Mouse (Mus musculus): Measurements from ENCODE around the gene Sh2b3. TPM values are rescaled to one million over a fixed set of nuclear protein-coding genes. Genes with fewer than 3 reads are reported as not detected.
"Not testable (repeated sequence)": the region's sequence is repeated elsewhere in the genome, so short reads cannot be mapped to it uniquely, and the experiment has no call there.

The Sh2b3 gene
- polyA plus RNA-seq, 1 experiment from 2014 or later: 26.4 TPM

GRCm38 (mm10) chr5:121853368-121854051 is 16.1 kb upstream of the Sh2b3 start:
- Histone ChIP-seq H3K9ac (no peak overlapping the region), H3K4me1 (ENCODE audit: insufficient read depth) (peaks cover 8% of the 10 kb centered on the region), H3K4me3 (ENCODE audit: low read depth, low read length) (no peak overlapping the region), H3K27me3 (ENCODE audit: insufficient read depth, low read length) (no peaks in the 10 kb centered on the region), H3K9me3 (ENCODE audit: low read depth, low read length) (no peaks in the 10 kb centered on the region), H3K36me3 (ENCODE audit: insufficient read depth) (peaks cover 42% of the 10 kb centered on the region), H3K27ac (ENCODE audit: low read depth) (no peak overlapping the region), H3K4me2 (no peak overlapping the region)
- WGBS: 78% methylated on average over 9 of the region's 9 CpGs
- DNase-seq: no peak
- no peak for ATAC-seq (ENCODE audit: insufficient read depth)
- no peak for TF ChIP-seq CTCF (IDR thresholded peaks at IDR 0.05; ENCODE audit: low read depth)

- Histone ChIP-seq H3K4me1 (ENCODE audit: insufficient read depth) (peaks cover 8% of the 10 kb centered on the region), H3K4me2 (peak overlapping the region; percentile 81), H3K27me3 (ENCODE audit: insufficient read depth, low read length) (peaks cover 5% of the 10 kb centered on the region; the same call in 1 of the 2 replicates), H3K9me3 (ENCODE audit: low read depth, low read length) (no peaks in the 10 kb centered on the region), H3K9ac (peak overlapping the region; percentile 80), H3K27ac (ENCODE audit: low read depth) (no peak overlapping the region), H3K4me3 (ENCODE audit: low read depth, low read length) (peak overlapping the region; percentile 82), H3K36me3 (ENCODE audit: insufficient read depth) (peaks cover 37% of the 10 kb centered on the region)
- DNase-seq (no peak), ATAC-seq (ENCODE audit: insufficient read depth) (no peak)
- TF ChIP-seq CTCF (IDR thresholded peaks at IDR 0.05; ENCODE audit: low read depth): no peak
- 27% methylated on average over 20 of the region's 20 CpGs for WGBS
Measured at GRCm38 (mm10) chr5:121849478-121850349, 12.3 kb upstream of the Sh2b3 start.

GRCm38 (mm10) chr5:121848743-121849142 is 11.3 kb upstream of the Sh2b3 start, which contains the start of gene Pheta1:
Gene Pheta1, plus strand, starts transcription at chr5:121848984.
- H3K4me2 ChIP-seq: peak within 1 kb of the TSS; percentile 81
- H3K27ac ChIP-seq (ENCODE audit: low read depth): peak within 1 kb of the TSS; percentile 85
- peak within 1 kb of the TSS; percentile 82 for H3K4me3 ChIP-seq (ENCODE audit: low read depth, low read length)
- H3K27me3 ChIP-seq (ENCODE audit: insufficient read depth, low read length): peaks cover 11% of the 10 kb centered on the region; the same call in 1 of the 2 replicates
- peaks cover 8% of the 10 kb centered on the region for H3K4me1 ChIP-seq (ENCODE audit: insufficient read depth)
- no peak for TF ChIP-seq CTCF (IDR thresholded peaks at IDR 0.05; ENCODE audit: low read depth)
- H3K36me3 ChIP-seq (ENCODE audit: insufficient read depth): peaks cover 28% of the 10 kb centered on the region
- peak within 1 kb of the TSS; percentile 80 for H3K9ac ChIP-seq
- no peaks in the 10 kb centered on the region for H3K9me3 ChIP-seq (ENCODE audit: low read depth, low read length)
- under 1% methylated on average over 36 of the region's 42 CpGs for WGBS
- ATAC-seq (ENCODE audit: insufficient read depth): peak; percentile 94
- DNase-seq: peak; percentile 95

GRCm38 (mm10) chr5:121848035-121848519 is 10.6 kb upstream of the Sh2b3 start:
- Histone ChIP-seq H3K4me3 (ENCODE audit: low read depth, low read length) (peak overlapping the region; percentile 82), H3K4me2 (peak overlapping the region; percentile 81), H3K4me1 (ENCODE audit: insufficient read depth) (peaks cover 8% of the 10 kb centered on the region), H3K27ac (ENCODE audit: low read depth) (peak overlapping the region; percentile 85), H3K36me3 (ENCODE audit: insufficient read depth) (peaks cover 21% of the 10 kb centered on the region), H3K9me3 (ENCODE audit: low read depth, low read length) (no peaks in the 10 kb centered on the region), H3K27me3 (ENCODE audit: insufficient read depth, low read length) (peaks cover 11% of the 10 kb centered on the region; the same call in 1 of the 2 replicates), H3K9ac (peak overlapping the region; percentile 55)
- ATAC-seq (ENCODE audit: insufficient read depth) (peak; percentile 36), DNase-seq (peak; percentile 74)
- WGBS: under 1% methylated on average over 17 of the region's 17 CpGs
- peak; percentile 37; the same call in 1 of the 2 replicates for TF ChIP-seq CTCF (IDR thresholded peaks at IDR 0.05; ENCODE audit: low read depth)

- WGBS: 75% methylated on average over 3 of the region's 3 CpGs
- ATAC-seq (ENCODE audit: insufficient read depth); H3K27ac ChIP-seq (ENCODE audit: low read depth): not testable (repeated sequence)
Measured at GRCm38 (mm10) chr5:121847269-121847668, 9.8 kb upstream of the Sh2b3 start.

GRCm38 (mm10) chr5:121846322-121846721 is 8.9 kb upstream of the Sh2b3 start:
- Histone ChIP-seq H3K4me2 (no peak overlapping the region), H3K9ac (no peak overlapping the region), H3K27me3 (ENCODE audit: insufficient read depth, low read length) (peaks cover 14% of the 10 kb centered on the region; the same call in 1 of the 2 replicates), H3K27ac (ENCODE audit: low read depth) (no peak overlapping the region), H3K9me3 (ENCODE audit: low read depth, low read length) (no peaks in the 10 kb centered on the region), H3K4me3 (ENCODE audit: low read depth, low read length) (no peak overlapping the region), H3K36me3 (ENCODE audit: insufficient read depth) (peaks cover 3% of the 10 kb centered on the region; the same call in 1 of the 2 replicates), H3K4me1 (ENCODE audit: insufficient read depth) (peaks cover 12% of the 10 kb centered on the region)
- WGBS: 72% methylated on average over 11 of the region's 11 CpGs
- ATAC-seq (ENCODE audit: insufficient read depth) (no peak), DNase-seq (no peak)
- TF ChIP-seq CTCF (IDR thresholded peaks at IDR 0.05; ENCODE audit: low read depth): no peak

More at GRCm38 (mm10) chr5:121847269-121847668, 9.8 kb upstream of the Sh2b3 start:
- not testable (repeated sequence) for H3K9ac ChIP-seq; H3K9me3 ChIP-seq (ENCODE audit: low read depth, low read length); H3K4me3 ChIP-seq (ENCODE audit: low read depth, low read length); H3K4me2 ChIP-seq; DNase-seq
- peaks cover 14% of the 10 kb centered on the region; the same call in 1 of the 2 replicates for H3K27me3 ChIP-seq (ENCODE audit: insufficient read depth, low read length)
- H3K4me1 ChIP-seq (ENCODE audit: insufficient read depth): peaks cover 11% of the 10 kb centered on the region
- H3K36me3 ChIP-seq (ENCODE audit: insufficient read depth): peaks cover 13% of the 10 kb centered on the region; the same call in 1 of the 2 replicates

All from lung, embryonic 14.5 days (tissue).